Mouse (Mus musculus) frontal cortex, adult 2 months (tissue): ENCODE measurements around the gene Vangl1. TPM values are rescaled to one million over a fixed set of nuclear protein-coding genes. Genes with fewer than 3 reads are reported as not detected.
"Not testable (repeated sequence)": the region's sequence is repeated elsewhere in the genome, so short reads cannot be mapped to it uniquely, and the experiment has no call there.

Experiments
- DNase-seq, 2 experiments: peaks; one replicate each; pipeline ENCODE4 v3.0.0; 2022; ENCODE audit warnings: low spot score in 1 of 2; ENCODE audit errors: extremely low spot score in 1 of 2
- polyA plus RNA-seq: library from polyadenylated mRNA; depleted of rRNA; stranded (reverse); fragments of >200 nt; gene quantifications from 2 replicates; pipeline ENCODE4 v1.2.3, GENCODE M21; 2012

Gene Vangl1
- polyA plus RNA-seq, 1 experiment, result 5.0 TPM

GRCm38 (mm10) chr3:102175701-102176100 is 28.8 kb downstream of the Vangl1 start:
- DNase-seq, result no peak

- DNase-seq, result no peak
Measured at GRCm38 (mm10) chr3:102174118-102174865, 30.2 kb downstream of the Vangl1 start.

GRCm38 (mm10) chr3:102169197-102169905 is 35.1 kb downstream of the Vangl1 start:
- DNase-seq, result peak; percentile 93 to 98

- DNase-seq, result no peak
Measured at GRCm38 (mm10) chr3:102167555-102168210, 36.8 kb downstream of the Vangl1 start.

GRCm38 (mm10) chr3:102166794-102167193 is 37.7 kb downstream of the Vangl1 start:
- no peak for DNase-seq

- DNase-seq, result no peak
Measured at GRCm38 (mm10) chr3:102166287-102166620, 38.2 kb downstream of the Vangl1 start.

- DNase-seq, result no peak
Measured at GRCm38 (mm10) chr3:102165536-102166286, 38.8 kb downstream of the Vangl1 start.

- DNase-seq, result no peak
Measured at GRCm38 (mm10) chr3:102164911-102165310, 39.6 kb downstream of the Vangl1 start.

GRCm38 (mm10) chr3:102163861-102164260 is 40.6 kb downstream of the Vangl1 start:
- DNase-seq, result not testable (repeated sequence)

- DNase-seq, result peak in 1 of 2 experiments; percentile 28
Measured at GRCm38 (mm10) chr3:102159423-102160325, 44.8 kb downstream of the Vangl1 start.

GRCm38 (mm10) chr3:102158759-102159422 is 45.6 kb downstream of the Vangl1 start:
- DNase-seq, result no peak

- DNase-seq, result no peak
Measured at GRCm38 (mm10) chr3:102157652-102158051, 46.8 kb downstream of the Vangl1 start.

- no peak for DNase-seq
Measured at GRCm38 (mm10) chr3:102156737-102157136, 47.8 kb downstream of the Vangl1 start.

GRCm38 (mm10) chr3:102154107-102154506 is 50.4 kb downstream of the Vangl1 start:
- no peak for DNase-seq

GRCm38 (mm10) chr3:102152872-102153271 is 51.6 kb downstream of the Vangl1 start:
- no peak for DNase-seq

GRCm38 (mm10) chr3:102152471-102152870 is 52.0 kb downstream of the Vangl1 start:
- no peak for DNase-seq

GRCm38 (mm10) chr3:102151850-102152249 is 52.6 kb downstream of the Vangl1 start:
- DNase-seq, result no peak

- DNase-seq, result no peak
Measured at GRCm38 (mm10) chr3:102149941-102150340, 54.6 kb downstream of the Vangl1 start.

- DNase-seq, result no peak
Measured at GRCm38 (mm10) chr3:102147189-102147588, 57.3 kb downstream of the Vangl1 start.
